Mouse (Mus musculus) small intestine, adult 2 months (tissue): ENCODE data around the gene Timm13. TPM values are rescaled to one million over a fixed set of nuclear protein-coding genes. Genes with fewer than 3 reads are reported as not detected.

ENCODE experiments used
- H3K27ac ChIP-seq: fragments of 200-500 bp; 2 replicates; pipeline ENCODE4 v1.5.1; 2012; ENCODE audit warnings: low read depth, low read length, control low read depth, inconsistent platforms; ENCODE audit not compliant: insufficient read depth
- H3K27me3 ChIP-seq: fragments of 200-500 bp; 2 replicates; pipeline ENCODE4 v1.6.1; 2012; ENCODE audit warnings: mild to moderate bottlenecking, moderate library complexity, low read length, inconsistent platforms; ENCODE audit not compliant: control insufficient read depth, insufficient read depth
- H3K36me3 ChIP-seq: fragments of 200-500 bp; 2 replicates; pipeline ENCODE4 v1.6.1; 2012; ENCODE audit warnings: mild to moderate bottlenecking, low read length, control low read depth, inconsistent platforms; ENCODE audit not compliant: control insufficient read depth, insufficient read depth
- H3K4me1 ChIP-seq: fragments of 200-500 bp; 2 replicates; pipeline ENCODE4 v1.6.1; 2012; ENCODE audit warnings: low read length, inconsistent platforms, mixed read lengths; ENCODE audit not compliant: control insufficient read depth, insufficient read depth, insufficient read length
- H3K4me3 ChIP-seq: fragments of 200-500 bp; 2 replicates; pipeline ENCODE4 v1.5.1; 2012; ENCODE audit warnings: low read depth, mild to moderate bottlenecking, control low read depth, inconsistent platforms, low read length, moderate library complexity
- CTCF ChIP-seq: fragments of 200-500 bp; IDR thresholded peaks from 2 replicates; pipeline ENCODE4 v1.5.1; 2012; ENCODE audit warnings: low read depth, mild to moderate bottlenecking, control low read depth, inconsistent platforms, low read length, moderate library complexity, mixed read lengths; ENCODE audit not compliant: insufficient replicate concordance, insufficient read length; ENCODE audit errors: extremely low read depth
- POLR2A ChIP-seq: fragments of 200-500 bp; IDR thresholded peaks from 2 replicates; pipeline ENCODE4 v1.6.1; 2012; ENCODE audit warnings: low read depth, mild to moderate bottlenecking, control low read depth, inconsistent platforms, low read length, moderate library complexity
- WGBS: fragments of 180-500 bp; shearing (Covaris S2); methylation state at CpG from one replicate; pipeline ENCODE4 v1.1.7; 2018; 5-methylcytosine and 5-hydroxymethylcytosine counted together
- polyA plus RNA-seq: library from polyadenylated mRNA; depleted of rRNA; stranded (reverse); fragments of >200 nt; gene quantifications from 2 replicates; pipeline ENCODE4 v1.2.3, GENCODE M21; 2012

Gene Timm13
- polyA plus RNA-seq, 1 experiment: 250 TPM

GRCm38 (mm10) chr10:80913364-80914011, 12.7 kb upstream of the Timm13 start:
- H3K27ac ChIP-seq: peak overlapping the region; percentile 91
- 58% methylated on average over 7 of the region's 8 CpGs for WGBS
- TF ChIP-seq CTCF (no peak), POLR2A (no peak; the same call in 1 of the 2 replicates)

GRCm38 (mm10) chr10:80911891-80912290, 11.1 kb upstream of the Timm13 start:
- no peak for TF ChIP-seq CTCF
- TF ChIP-seq POLR2A: no peak
- Histone ChIP-seq H3K4me1 (peaks cover 28% of the 10 kb centered on the region), H3K36me3 (peaks cover 26% of the 10 kb centered on the region), H3K27ac (peak overlapping the region; percentile 5; the same call in 1 of the 2 replicates), H3K27me3 (no peaks in the 10 kb centered on the region), H3K4me3 (no peak overlapping the region)

More at GRCm38 (mm10) chr10:80913364-80914011, 12.7 kb upstream of the Timm13 start:
- H3K4me3 ChIP-seq: no peak overlapping the region
- H3K4me1 ChIP-seq: peaks cover 33% of the 10 kb centered on the region
- no peaks in the 10 kb centered on the region for H3K27me3 ChIP-seq
- peaks cover 18% of the 10 kb centered on the region for H3K36me3 ChIP-seq

- no peak overlapping the region for H3K4me3 ChIP-seq
- 93% methylated on average over 4 of the region's 4 CpGs for WGBS
- H3K4me1 ChIP-seq: peaks cover 23% of the 10 kb centered on the region
- H3K36me3 ChIP-seq: peaks cover 27% of the 10 kb centered on the region
- TF ChIP-seq CTCF (no peak), POLR2A (no peak)
- H3K27ac ChIP-seq: no peak overlapping the region
- H3K27me3 ChIP-seq: no peaks in the 10 kb centered on the region
Observed at GRCm38 (mm10) chr10:80911354-80911753, 10.6 kb upstream of the Timm13 start.

- H3K27ac ChIP-seq: no peak overlapping the region
- WGBS: 95% methylated on average over 22 of the region's 22 CpGs
- peaks cover 10% of the 10 kb centered on the region for H3K4me1 ChIP-seq
- peaks cover 38% of the 10 kb centered on the region for H3K36me3 ChIP-seq
- H3K27me3 ChIP-seq: no peaks in the 10 kb centered on the region
- TF ChIP-seq CTCF: no peak
- TF ChIP-seq POLR2A: no peak
- no peak overlapping the region for H3K4me3 ChIP-seq
Observed at GRCm38 (mm10) chr10:80909375-80910162, 8.8 kb upstream of the Timm13 start.

GRCm38 (mm10) chr10:80904709-80905108, 3.9 kb upstream of the Timm13 start:
- peaks cover 41% of the 10 kb centered on the region for H3K36me3 ChIP-seq
- TF ChIP-seq CTCF (no peak), POLR2A (no peak)
- H3K27me3 ChIP-seq: no peaks in the 10 kb centered on the region

GRCm38 (mm10) chr10:80904004-80904693, 3.4 kb upstream of the Timm13 start:
- Histone ChIP-seq H3K4me1 (peaks cover 9% of the 10 kb centered on the region), H3K36me3 (peaks cover 36% of the 10 kb centered on the region), H3K4me3 (no peak overlapping the region), H3K27me3 (no peaks in the 10 kb centered on the region), H3K27ac (no peak overlapping the region)
- TF ChIP-seq POLR2A (no peak), CTCF (no peak)
- 88% methylated on average over 28 of the region's 28 CpGs for WGBS

More at GRCm38 (mm10) chr10:80904709-80905108, 3.9 kb upstream of the Timm13 start:
- peaks cover 9% of the 10 kb centered on the region for H3K4me1 ChIP-seq
- no peak overlapping the region for H3K27ac ChIP-seq
- H3K4me3 ChIP-seq: no peak overlapping the region
- 93% methylated on average over 11 of the region's 11 CpGs for WGBS

- no peak overlapping the region for H3K27ac ChIP-seq
- TF ChIP-seq POLR2A: no peak
- no peak for TF ChIP-seq CTCF
- no peak overlapping the region for H3K4me3 ChIP-seq
- no peaks in the 10 kb centered on the region for H3K27me3 ChIP-seq
- peaks cover 31% of the 10 kb centered on the region for H3K36me3 ChIP-seq
- WGBS: 90% methylated on average over 10 of the region's 10 CpGs
- peaks cover 9% of the 10 kb centered on the region for H3K4me1 ChIP-seq
Observed at GRCm38 (mm10) chr10:80903282-80903681, 2.5 kb upstream of the Timm13 start.
